Mouse (Mus musculus): ENCODE measurements around the gene Nek6.

Nek6 gene

DNA sequence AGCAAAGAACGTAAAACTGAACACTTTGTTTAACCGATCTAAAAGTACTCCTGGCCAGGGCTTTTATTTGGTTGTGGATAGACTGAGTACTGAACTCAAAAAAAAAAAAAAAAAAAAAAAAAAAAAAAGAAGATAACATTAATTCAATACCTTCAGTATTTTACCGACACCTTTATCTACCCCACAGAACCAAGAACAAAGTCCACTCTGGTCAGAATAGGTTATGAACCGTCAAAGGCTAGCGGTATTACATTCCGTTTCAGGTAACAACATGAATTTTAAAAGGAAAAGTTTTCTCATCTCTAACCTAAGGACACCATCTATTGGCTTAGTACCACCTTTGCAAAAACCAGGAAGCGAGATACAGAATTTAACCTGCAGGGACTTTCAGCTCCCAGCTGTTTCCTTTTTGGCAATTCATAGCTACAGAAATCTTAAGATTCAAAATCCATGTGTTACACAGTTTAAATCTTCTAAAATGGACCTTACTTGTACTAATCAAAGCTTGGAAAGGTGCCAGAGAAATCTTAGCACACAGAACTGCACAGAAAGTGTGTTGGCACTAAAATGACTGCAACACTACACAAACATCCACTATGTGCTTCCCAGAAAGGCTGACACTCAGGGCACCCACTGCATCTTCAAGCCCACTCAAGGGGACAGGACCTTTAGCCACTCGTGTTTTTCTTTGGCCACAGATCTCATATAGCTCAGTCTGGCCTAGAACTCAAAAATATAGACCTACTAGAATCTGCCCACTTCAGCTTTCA lies 112.6 kb downstream of the Nek6 start:
- no peak for DNase-seq

DNA sequence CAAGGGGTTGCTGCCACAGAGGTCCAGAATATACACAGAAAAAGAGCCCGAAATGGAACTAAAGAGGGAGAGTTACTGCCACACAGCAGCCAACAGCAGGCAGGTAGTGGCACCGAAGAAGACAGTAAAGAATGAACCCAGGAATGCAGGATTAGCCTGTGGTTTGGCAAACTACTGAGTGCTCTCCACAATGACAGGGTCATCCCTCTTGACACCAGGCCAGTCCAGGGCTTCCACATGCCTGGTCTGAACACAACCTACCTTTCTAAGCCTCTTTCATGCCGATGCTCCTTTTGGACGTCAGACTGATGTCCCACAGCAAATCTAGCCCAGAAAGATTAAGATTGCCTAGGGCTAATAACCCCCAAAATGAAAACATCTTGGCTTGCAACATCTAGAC lies 117.4 kb downstream of the Nek6 start:
- DNase-seq, result no peak

DNA sequence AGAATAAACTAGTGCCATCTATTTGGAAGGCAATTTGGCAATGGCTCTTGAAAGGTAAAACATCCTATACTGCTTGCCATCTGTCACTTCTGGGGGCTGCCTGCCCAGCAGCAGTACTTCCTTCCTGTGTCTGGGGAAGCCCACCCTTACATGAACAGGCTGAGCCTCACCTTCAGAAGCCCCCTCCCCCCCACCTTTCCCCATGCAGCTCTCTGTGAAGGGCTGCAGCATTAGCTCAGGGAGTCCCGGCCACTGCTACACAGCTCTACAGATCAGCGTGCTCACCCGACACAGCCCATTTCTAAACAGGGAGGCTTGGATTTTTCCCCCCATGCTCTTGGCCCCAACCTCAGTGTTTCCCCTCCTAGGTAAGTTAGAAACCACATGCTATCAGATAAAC lies 118.0 kb downstream of the Nek6 start:
- no peak for DNase-seq

DNA sequence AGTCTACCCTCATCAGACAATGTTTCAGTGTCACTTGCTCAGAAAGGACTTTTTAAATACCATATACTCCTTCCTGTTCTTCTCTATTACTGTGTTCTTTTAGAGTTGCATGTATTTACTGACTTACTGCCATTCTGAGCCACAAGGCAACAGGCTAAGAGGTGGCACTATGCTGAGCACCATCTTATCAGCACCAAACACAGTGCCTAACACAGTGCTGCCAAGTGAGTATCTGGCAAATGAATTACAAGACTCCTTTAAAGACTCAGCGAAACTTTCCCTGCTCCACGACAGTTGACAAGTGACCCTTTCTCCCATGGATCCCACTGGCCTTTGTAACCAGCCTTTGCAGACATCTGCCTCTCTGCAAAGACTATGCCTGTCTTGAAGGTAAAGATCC lies 119.1 kb downstream of the Nek6 start:
- DNase-seq, result no peak

DNA sequence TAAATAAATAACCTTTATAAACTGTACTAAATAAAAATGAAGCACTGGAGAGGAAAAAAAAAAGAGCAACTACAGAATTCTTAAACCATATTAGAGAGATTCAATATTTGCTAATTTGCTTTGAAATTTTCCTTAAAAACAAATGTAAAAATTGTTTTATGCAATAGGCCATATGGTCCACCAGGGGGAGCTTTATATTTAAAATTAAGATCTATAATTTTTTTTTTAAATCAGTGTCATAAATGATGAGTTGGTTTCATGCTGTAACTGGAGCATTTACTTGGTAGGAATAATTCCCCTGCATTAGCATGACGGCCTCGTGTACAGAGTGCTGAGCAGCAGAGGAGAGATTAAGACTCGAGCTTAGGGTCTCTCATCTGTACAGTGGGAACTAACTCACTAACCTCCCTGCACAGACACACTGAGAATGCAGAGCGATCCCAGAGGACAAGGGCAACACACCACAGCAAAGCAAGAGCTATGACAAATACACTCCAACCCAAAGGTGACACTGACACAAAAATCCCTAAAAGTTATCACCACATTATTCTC lies 126.3 kb downstream of the Nek6 start:
- DNase-seq, result no peak

DNA sequence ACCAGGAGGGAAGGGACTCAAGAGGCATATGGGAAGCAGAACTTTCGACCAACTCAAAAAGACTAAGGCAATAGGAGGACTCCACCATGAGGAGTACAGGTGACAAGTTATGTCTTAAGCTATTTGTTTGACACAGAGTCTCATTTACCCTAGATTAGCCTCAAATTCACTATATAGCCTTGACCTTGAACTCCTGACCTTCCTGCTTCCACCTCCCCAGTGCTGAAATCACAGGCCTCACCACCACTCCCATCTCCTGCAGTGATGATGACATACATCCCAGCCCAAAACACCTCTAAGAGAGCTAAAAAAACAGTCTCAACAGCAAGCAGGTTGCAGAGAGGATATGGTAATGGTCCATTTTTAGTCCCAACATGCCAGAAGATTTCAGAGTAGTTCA lies 130.3 kb downstream of the Nek6 start:
- no peak for DNase-seq

DNA sequence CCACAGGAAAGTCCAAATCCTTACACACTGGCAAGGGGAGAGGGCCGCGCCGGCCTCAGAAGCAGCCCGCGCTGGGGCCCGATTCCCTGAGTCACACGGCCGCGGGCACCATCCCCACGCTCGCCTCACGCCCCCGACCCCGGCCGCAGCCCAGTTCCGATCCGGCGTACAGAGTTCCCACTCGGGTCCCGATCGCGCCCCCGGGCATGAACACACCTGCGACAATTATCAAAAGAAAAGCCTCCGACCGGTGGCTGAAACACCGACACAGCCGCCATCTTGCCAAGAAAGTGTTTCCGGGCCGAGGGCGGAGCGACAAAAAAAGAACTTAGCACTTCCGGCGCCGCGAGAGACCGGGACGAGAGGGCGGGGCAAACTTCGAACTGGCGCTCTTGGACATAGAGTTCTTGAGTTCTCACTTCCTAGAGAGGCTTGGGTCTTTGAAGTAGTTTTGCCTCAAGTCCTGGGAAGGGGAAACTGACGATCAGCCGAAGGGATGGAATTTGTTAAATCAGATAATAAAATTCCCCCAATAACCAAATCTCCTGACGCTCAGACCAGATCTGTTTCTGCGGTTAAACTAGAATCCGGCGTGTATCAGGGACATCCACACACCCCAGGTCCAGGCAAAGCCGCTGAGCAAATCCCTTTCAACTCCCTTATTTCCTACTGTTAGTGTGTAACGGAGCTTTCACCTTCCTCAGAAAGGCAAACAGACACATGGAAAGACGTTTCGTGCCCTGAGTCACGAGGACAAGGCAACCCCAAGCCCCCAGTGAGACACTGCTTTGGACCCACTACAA lies 132.4 kb downstream of the Nek6 start, which contains the start of gene Psmb7:
Gene Psmb7, minus strand, starts transcription at position 463 of the 803 bp plus-strand sequence.
- peak; percentile 95 for DNase-seq

Measured in lung, postnatal 36 days (tissue).